Mouse (Mus musculus): ENCODE results near the gene Gtf2ird2.

DNA sequence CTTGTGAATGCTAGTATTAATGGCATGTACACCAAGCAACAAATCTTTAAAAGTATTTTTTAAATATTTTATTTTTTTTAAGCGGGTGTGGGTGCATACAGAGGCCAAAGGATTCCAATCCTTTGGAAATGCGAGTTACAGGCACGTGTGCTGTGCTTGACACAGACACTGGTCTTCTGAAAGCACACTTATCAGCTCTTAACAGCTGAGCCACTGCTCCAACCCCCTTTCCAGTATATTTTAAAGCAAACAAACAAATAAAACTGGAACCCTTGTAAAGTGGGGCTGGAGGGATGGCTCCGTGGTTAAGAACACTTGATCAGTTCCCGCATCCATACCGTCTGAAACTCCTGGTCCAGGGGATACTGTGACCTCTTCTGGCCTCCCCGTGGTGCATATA, 657 bp upstream of the Gtf2ird2 start:
- TF ChIP-seq CTCF (IDR thresholded peaks at IDR 0.05; ENCODE audit: borderline replicate concordance, insufficient read depth, low read length): no peak
- no peak; the same call in 1 of the 2 replicates for TF ChIP-seq POLR2A (IDR thresholded peaks at IDR 0.05; ENCODE audit: low read depth, low read length)

Data from embryonic fibroblast, embryonic 13.5 days (primary cell).